Mouse (Mus musculus): ENCODE measurements around the gene 2610318N02Rik. TPM values are rescaled to one million over a fixed set of nuclear protein-coding genes. Genes with fewer than 3 reads are reported as not detected.

Gene 2610318N02Rik
- polyA plus RNA-seq, 1 experiment, result 44.0 TPM

DNA sequence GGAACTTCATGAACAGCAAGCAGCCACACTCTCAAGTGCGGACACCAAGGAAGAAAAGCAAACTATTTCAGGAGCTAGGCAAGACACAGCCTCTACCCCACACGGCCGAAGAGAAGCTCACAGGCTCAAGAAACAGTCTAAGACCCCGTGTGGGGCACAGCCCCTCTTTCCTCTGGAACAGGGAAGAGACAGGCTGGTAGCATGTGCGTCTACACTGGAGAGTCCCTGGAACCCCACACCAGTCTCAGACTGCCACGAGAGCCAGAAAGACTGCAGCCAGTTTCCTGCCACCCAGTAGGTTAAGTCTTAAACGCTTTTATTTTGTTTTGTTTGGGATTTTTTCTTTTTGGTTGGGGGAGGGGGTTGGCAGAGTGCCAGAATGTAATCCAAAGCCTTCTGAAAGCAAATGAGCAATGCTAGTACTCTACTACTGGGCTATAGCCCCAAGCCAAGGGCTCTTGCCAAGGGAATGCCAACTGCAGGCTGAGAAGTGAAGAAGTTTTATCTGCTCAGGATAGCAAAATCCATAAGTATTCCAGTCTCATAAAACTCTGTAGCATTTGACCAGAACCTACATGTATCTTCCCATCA, 22.2 kb downstream of the 2610318N02Rik start:
- H3K9ac ChIP-seq (ENCODE audit: low read depth, poor library complexity, severe bottlenecking), result no peak overlapping the region
- no peaks in the 10 kb centered on the region for H3K27me3 ChIP-seq (ENCODE audit: control insufficient read depth, insufficient read depth, low read length, poor library complexity, severe bottlenecking)
- no peak overlapping the region for H3K27ac ChIP-seq (ENCODE audit: insufficient read depth, low read length)
- no peak overlapping the region for H3K4me3 ChIP-seq (ENCODE audit: low read depth, low read length)
- H3K36me3 ChIP-seq (ENCODE audit: control insufficient read depth, insufficient read depth, low read length, poor library complexity, severe bottlenecking), result peaks cover 20% of the 10 kb centered on the region
- H3K4me1 ChIP-seq (ENCODE audit: control insufficient read depth, insufficient read depth, low read length), result no peaks in the 10 kb centered on the region
- H3K9me3 ChIP-seq (replicated peaks; ENCODE audit: control insufficient read depth, insufficient read depth, low read length, poor library complexity, severe bottlenecking), result no peaks in the 10 kb centered on the region
- no peak for TF ChIP-seq CTCF (IDR thresholded peaks at IDR 0.05; ENCODE audit: low read depth, low read length)
- TF ChIP-seq EP300 (IDR thresholded peaks at IDR 0.05; ENCODE audit: insufficient read depth, low read depth, low read length), result no peak
- TF ChIP-seq POLR2A (IDR thresholded peaks at IDR 0.05; ENCODE audit: insufficient read depth, low read length), result no peak

- Histone ChIP-seq H3K9me3 (replicated peaks; ENCODE audit: control insufficient read depth, insufficient read depth, low read length, poor library complexity, severe bottlenecking) (no peaks in the 10 kb centered on the region), H3K9ac (ENCODE audit: low read depth, poor library complexity, severe bottlenecking) (no peak overlapping the region), H3K4me3 (ENCODE audit: low read depth, low read length) (no peak overlapping the region), H3K36me3 (ENCODE audit: control insufficient read depth, insufficient read depth, low read length, poor library complexity, severe bottlenecking) (peaks cover 28% of the 10 kb centered on the region), H3K4me1 (ENCODE audit: control insufficient read depth, insufficient read depth, low read length) (no peaks in the 10 kb centered on the region), H3K27me3 (ENCODE audit: control insufficient read depth, insufficient read depth, low read length, poor library complexity, severe bottlenecking) (no peaks in the 10 kb centered on the region), H3K27ac (ENCODE audit: insufficient read depth, low read length) (no peak overlapping the region)
- TF ChIP-seq CTCF (IDR thresholded peaks at IDR 0.05; ENCODE audit: low read depth, low read length) (no peak), POLR2A (IDR thresholded peaks at IDR 0.05; ENCODE audit: insufficient read depth, low read length) (no peak), EP300 (IDR thresholded peaks at IDR 0.05; ENCODE audit: insufficient read depth, low read depth, low read length) (no peak)
Measured at GRCm38 (mm10) chr16:17096938-17097337, 28.0 kb downstream of the 2610318N02Rik start.

- H3K9me3 ChIP-seq (replicated peaks; ENCODE audit: control insufficient read depth, insufficient read depth, low read length, poor library complexity, severe bottlenecking), result no peaks in the 10 kb centered on the region
- no peak for TF ChIP-seq EP300 (IDR thresholded peaks at IDR 0.05; ENCODE audit: insufficient read depth, low read depth, low read length)
- no peak for TF ChIP-seq CTCF (IDR thresholded peaks at IDR 0.05; ENCODE audit: low read depth, low read length)
- no peak for TF ChIP-seq POLR2A (IDR thresholded peaks at IDR 0.05; ENCODE audit: insufficient read depth, low read length)
- peaks cover 26% of the 10 kb centered on the region for H3K36me3 ChIP-seq (ENCODE audit: control insufficient read depth, insufficient read depth, low read length, poor library complexity, severe bottlenecking)
- H3K9ac ChIP-seq (ENCODE audit: low read depth, poor library complexity, severe bottlenecking), result no peak overlapping the region
- no peaks in the 10 kb centered on the region for H3K27me3 ChIP-seq (ENCODE audit: control insufficient read depth, insufficient read depth, low read length, poor library complexity, severe bottlenecking)
- no peaks in the 10 kb centered on the region for H3K4me1 ChIP-seq (ENCODE audit: control insufficient read depth, insufficient read depth, low read length)
- no peak overlapping the region for H3K4me3 ChIP-seq (ENCODE audit: low read depth, low read length)
- H3K27ac ChIP-seq (ENCODE audit: insufficient read depth, low read length), result no peak overlapping the region
Measured at GRCm38 (mm10) chr16:17088346-17088745, 36.6 kb downstream of the 2610318N02Rik start.

- Histone ChIP-seq H3K27me3 (ENCODE audit: control insufficient read depth, insufficient read depth, low read length, poor library complexity, severe bottlenecking) (no peaks in the 10 kb centered on the region), H3K4me3 (ENCODE audit: low read depth, low read length) (no peak overlapping the region), H3K4me1 (ENCODE audit: control insufficient read depth, insufficient read depth, low read length) (no peaks in the 10 kb centered on the region), H3K36me3 (ENCODE audit: control insufficient read depth, insufficient read depth, low read length, poor library complexity, severe bottlenecking) (peaks cover 23% of the 10 kb centered on the region), H3K27ac (ENCODE audit: insufficient read depth, low read length) (no peak overlapping the region), H3K9ac (ENCODE audit: low read depth, poor library complexity, severe bottlenecking) (no peak overlapping the region), H3K9me3 (replicated peaks; ENCODE audit: control insufficient read depth, insufficient read depth, low read length, poor library complexity, severe bottlenecking) (no peaks in the 10 kb centered on the region)
- TF ChIP-seq EP300 (IDR thresholded peaks at IDR 0.05; ENCODE audit: insufficient read depth, low read depth, low read length) (no peak), CTCF (IDR thresholded peaks at IDR 0.05; ENCODE audit: low read depth, low read length) (no peak), POLR2A (IDR thresholded peaks at IDR 0.05; ENCODE audit: insufficient read depth, low read length) (no peak)
Measured at GRCm38 (mm10) chr16:17086669-17087193, 38.2 kb downstream of the 2610318N02Rik start.

DNA sequence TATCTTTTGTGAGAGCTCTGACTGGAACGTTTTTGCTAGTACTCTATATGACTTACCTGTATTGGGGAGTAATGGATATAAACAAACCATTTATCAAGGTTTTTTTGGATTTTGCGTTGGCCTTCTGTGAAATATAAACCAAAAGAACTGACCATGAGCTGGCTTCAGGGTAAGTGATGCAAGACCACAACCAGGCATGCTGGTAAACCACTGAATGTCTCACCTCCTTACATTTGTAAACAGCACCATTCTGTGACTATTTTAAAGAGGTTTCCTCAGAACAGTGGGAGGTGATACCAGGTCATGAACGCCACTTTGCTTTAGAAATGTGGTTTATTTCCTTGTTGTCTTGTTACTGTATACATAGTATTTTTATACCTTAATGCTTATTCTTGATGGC, 38.7 kb downstream of the 2610318N02Rik start:
- no peaks in the 10 kb centered on the region for H3K9me3 ChIP-seq (replicated peaks; ENCODE audit: control insufficient read depth, insufficient read depth, low read length, poor library complexity, severe bottlenecking)
- no peaks in the 10 kb centered on the region for H3K4me1 ChIP-seq (ENCODE audit: control insufficient read depth, insufficient read depth, low read length)
- H3K27me3 ChIP-seq (ENCODE audit: control insufficient read depth, insufficient read depth, low read length, poor library complexity, severe bottlenecking), result no peaks in the 10 kb centered on the region
- no peak for TF ChIP-seq EP300 (IDR thresholded peaks at IDR 0.05; ENCODE audit: insufficient read depth, low read depth, low read length)
- no peak for TF ChIP-seq CTCF (IDR thresholded peaks at IDR 0.05; ENCODE audit: low read depth, low read length)
- no peak for TF ChIP-seq POLR2A (IDR thresholded peaks at IDR 0.05; ENCODE audit: insufficient read depth, low read length)
- no peak overlapping the region for H3K27ac ChIP-seq (ENCODE audit: insufficient read depth, low read length)
- H3K4me3 ChIP-seq (ENCODE audit: low read depth, low read length), result no peak overlapping the region
- H3K36me3 ChIP-seq (ENCODE audit: control insufficient read depth, insufficient read depth, low read length, poor library complexity, severe bottlenecking), result peaks cover 23% of the 10 kb centered on the region
- no peak overlapping the region for H3K9ac ChIP-seq (ENCODE audit: low read depth, poor library complexity, severe bottlenecking)

DNA sequence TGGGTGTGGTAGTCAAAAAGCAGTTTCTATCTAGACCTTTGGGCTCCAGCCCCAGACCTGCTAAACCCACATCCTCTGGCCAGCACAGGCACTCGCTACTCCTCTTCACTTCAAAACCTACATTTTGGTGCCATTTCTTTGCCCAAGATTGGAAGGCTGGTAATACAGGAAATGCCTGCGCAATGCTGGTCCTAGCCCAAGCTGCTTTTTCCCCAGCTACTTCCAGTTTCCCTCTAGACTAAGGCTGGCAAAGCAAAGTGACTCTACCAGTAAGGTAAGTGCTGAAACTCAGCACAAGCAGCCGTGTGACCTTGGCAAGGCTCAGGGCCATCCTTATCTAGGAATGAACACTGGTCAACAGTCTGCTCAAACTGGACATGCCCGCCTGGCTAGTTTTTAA, 39.3 kb downstream of the 2610318N02Rik start:
- Histone ChIP-seq H3K4me3 (ENCODE audit: low read depth, low read length) (no peak overlapping the region), H3K27me3 (ENCODE audit: control insufficient read depth, insufficient read depth, low read length, poor library complexity, severe bottlenecking) (no peaks in the 10 kb centered on the region), H3K36me3 (ENCODE audit: control insufficient read depth, insufficient read depth, low read length, poor library complexity, severe bottlenecking) (peaks cover 17% of the 10 kb centered on the region), H3K9ac (ENCODE audit: low read depth, poor library complexity, severe bottlenecking) (no peak overlapping the region), H3K27ac (ENCODE audit: insufficient read depth, low read length) (no peak overlapping the region), H3K4me1 (ENCODE audit: control insufficient read depth, insufficient read depth, low read length) (no peaks in the 10 kb centered on the region), H3K9me3 (replicated peaks; ENCODE audit: control insufficient read depth, insufficient read depth, low read length, poor library complexity, severe bottlenecking) (no peaks in the 10 kb centered on the region)
- TF ChIP-seq EP300 (IDR thresholded peaks at IDR 0.05; ENCODE audit: insufficient read depth, low read depth, low read length) (no peak), CTCF (IDR thresholded peaks at IDR 0.05; ENCODE audit: low read depth, low read length) (no peak), POLR2A (IDR thresholded peaks at IDR 0.05; ENCODE audit: insufficient read depth, low read length) (no peak)
